Mouse (Mus musculus): ENCODE measurements around the gene Atp8b4.

DNA sequence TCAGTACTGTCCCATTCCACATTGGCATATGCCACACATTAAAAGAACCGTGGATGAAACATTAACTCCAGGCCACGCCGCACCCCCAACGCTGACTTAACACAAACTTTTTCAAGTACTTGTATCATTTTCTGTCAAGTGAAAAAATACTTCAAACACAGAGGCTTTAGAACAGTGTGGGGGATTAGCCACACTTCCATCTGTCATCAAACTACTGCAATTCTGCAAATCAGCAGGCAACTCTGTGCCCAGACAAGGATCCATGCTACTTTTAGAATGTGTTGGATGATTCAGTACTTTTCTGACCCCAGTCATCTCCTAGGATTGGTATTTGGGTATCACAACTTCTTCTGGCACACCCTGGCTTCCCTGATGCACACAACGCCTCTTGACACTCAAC is 212.5 kb downstream of the Atp8b4 start:
- TF ChIP-seq POU5F1 (IDR thresholded peaks at IDR 0.05; ENCODE audit: borderline replicate concordance, low read length) (no peak), CTCF (conservative IDR thresholded peaks at IDR 0.05; ENCODE audit: low read length) (no peak), NANOG (IDR thresholded peaks at IDR 0.05; ENCODE audit: borderline replicate concordance, low read length) (no peak)
